Mouse (Mus musculus): ENCODE data around the gene Sprr2j-ps. TPM values are rescaled to one million over a fixed set of nuclear protein-coding genes. Genes with fewer than 3 reads are reported as not detected.
A peak's percentile ranks its signal among the peaks of the same experiment; 100 is the strongest.

The Sprr2j-ps gene
- polyA plus RNA-seq, 1 experiment: 0.16 TPM

GRCm38 (mm10) chr3:92432282-92432681 lies 14.4 kb downstream of the Sprr2j-ps start, which contains the start of gene Sprr2k:
TSS of gene Sprr2k (plus strand) at chr3:92432582.
- Histone ChIP-seq H3ac (ENCODE audit: control insufficient read depth, insufficient read length, low read depth) (no peak within 1 kb of the TSS), H3K36me3 (ENCODE audit: control insufficient read depth, insufficient read depth) (no peaks in the 10 kb centered on the region), H3K79me3 (ENCODE audit: low read depth) (no peaks in the 10 kb centered on the region), H3K27me3 (ENCODE audit: control insufficient read depth, insufficient read depth, insufficient read length) (no peaks in the 10 kb centered on the region), H3K79me2 (ENCODE audit: control insufficient read depth, insufficient read depth) (no peaks in the 10 kb centered on the region), H3K4me3 (ENCODE audit: insufficient read depth, poor library complexity, severe bottlenecking) (no peak within 1 kb of the TSS)
- TF ChIP-seq MYOD1 (IDR thresholded peaks at IDR 0.05; ENCODE audit: control insufficient read depth, insufficient read length, low read depth): no peak
- TF ChIP-seq USF1 (IDR thresholded peaks at IDR 0.05; ENCODE audit: low read depth): no peak
- TF ChIP-seq MYOG (IDR thresholded peaks at IDR 0.05; ENCODE audit: control insufficient read depth, extremely low read depth, insufficient read length): no peak
- TF ChIP-seq CTCF (IDR thresholded peaks at IDR 0.05; ENCODE audit: control insufficient read depth, insufficient read depth, insufficient read length): no peak
- TF ChIP-seq MAX (IDR thresholded peaks at IDR 0.05): no peak
- TF ChIP-seq FOSL1 (IDR thresholded peaks at IDR 0.05; ENCODE audit: insufficient read depth, low read length, poor library complexity, severe bottlenecking): no peak
- no peak for TF ChIP-seq CEBPB (IDR thresholded peaks at IDR 0.05; ENCODE audit: low read depth)

GRCm38 (mm10) chr3:92438689-92439088 lies 20.8 kb downstream of the Sprr2j-ps start, which contains the start of gene Sprr1b:
TSS of gene Sprr1b (minus strand) at chr3:92438789.
- TF ChIP-seq USF1 (IDR thresholded peaks at IDR 0.05; ENCODE audit: low read depth) (no peak), CEBPB (IDR thresholded peaks at IDR 0.05; ENCODE audit: low read depth) (no peak), MYOD1 (IDR thresholded peaks at IDR 0.05; ENCODE audit: control insufficient read depth, insufficient read length, low read depth) (no peak)
- H3K36me3 ChIP-seq (ENCODE audit: control insufficient read depth, insufficient read depth): no peaks in the 10 kb centered on the region
- no peak within 1 kb of the TSS for H3ac ChIP-seq (ENCODE audit: control insufficient read depth, insufficient read length, low read depth)
- no peaks in the 10 kb centered on the region for H3K27me3 ChIP-seq (ENCODE audit: control insufficient read depth, insufficient read depth, insufficient read length)
- no peaks in the 10 kb centered on the region for H3K79me2 ChIP-seq (ENCODE audit: control insufficient read depth, insufficient read depth)
- no peaks in the 10 kb centered on the region for H3K79me3 ChIP-seq (ENCODE audit: low read depth)
- no peak within 1 kb of the TSS for H3K4me3 ChIP-seq (ENCODE audit: insufficient read depth, poor library complexity, severe bottlenecking)

GRCm38 (mm10) chr3:92440177-92440576 lies 22.3 kb downstream of the Sprr2j-ps start:
- Histone ChIP-seq H3K27me3 (ENCODE audit: control insufficient read depth, insufficient read depth, insufficient read length) (no peaks in the 10 kb centered on the region), H3K36me3 (ENCODE audit: control insufficient read depth, insufficient read depth) (no peaks in the 10 kb centered on the region), H3K79me2 (ENCODE audit: control insufficient read depth, insufficient read depth) (no peaks in the 10 kb centered on the region), H3K4me3 (ENCODE audit: insufficient read depth, poor library complexity, severe bottlenecking) (no peak overlapping the region), H3ac (ENCODE audit: control insufficient read depth, insufficient read length, low read depth) (no peak overlapping the region), H3K79me3 (ENCODE audit: low read depth) (no peaks in the 10 kb centered on the region)
- TF ChIP-seq CEBPB (IDR thresholded peaks at IDR 0.05; ENCODE audit: low read depth) (peak; percentile 87), FOSL1 (IDR thresholded peaks at IDR 0.05; ENCODE audit: insufficient read depth, low read length, poor library complexity, severe bottlenecking) (no peak)

GRCm38 (mm10) chr3:92455151-92455550 lies 37.3 kb downstream of the Sprr2j-ps start:
- Histone ChIP-seq H3K79me2 (ENCODE audit: control insufficient read depth, insufficient read depth) (no peaks in the 10 kb centered on the region), H3K79me3 (ENCODE audit: low read depth) (no peaks in the 10 kb centered on the region), H3K36me3 (ENCODE audit: control insufficient read depth, insufficient read depth) (no peaks in the 10 kb centered on the region), H3ac (ENCODE audit: control insufficient read depth, insufficient read length, low read depth) (no peak overlapping the region), H3K4me3 (ENCODE audit: insufficient read depth, poor library complexity, severe bottlenecking) (no peak overlapping the region), H3K27me3 (ENCODE audit: control insufficient read depth, insufficient read depth, insufficient read length) (no peaks in the 10 kb centered on the region)
- TF ChIP-seq CEBPB (IDR thresholded peaks at IDR 0.05; ENCODE audit: low read depth) (no peak), MYOD1 (IDR thresholded peaks at IDR 0.05; ENCODE audit: control insufficient read depth, insufficient read length, low read depth) (no peak), USF1 (IDR thresholded peaks at IDR 0.05; ENCODE audit: low read depth) (no peak), CTCF (IDR thresholded peaks at IDR 0.05; ENCODE audit: control insufficient read depth, insufficient read depth, insufficient read length) (no peak), MYOG (IDR thresholded peaks at IDR 0.05; ENCODE audit: control insufficient read depth, extremely low read depth, insufficient read length) (no peak), FOSL1 (IDR thresholded peaks at IDR 0.05; ENCODE audit: insufficient read depth, low read length, poor library complexity, severe bottlenecking) (no peak), MAX (IDR thresholded peaks at IDR 0.05) (no peak)

- no peaks in the 10 kb centered on the region for H3K27me3 ChIP-seq (ENCODE audit: control insufficient read depth, insufficient read depth, insufficient read length)
- no peak for TF ChIP-seq CTCF (IDR thresholded peaks at IDR 0.05; ENCODE audit: control insufficient read depth, insufficient read depth, insufficient read length)
- TF ChIP-seq FOSL1 (IDR thresholded peaks at IDR 0.05; ENCODE audit: insufficient read depth, low read length, poor library complexity, severe bottlenecking): no peak
- no peak for TF ChIP-seq MYOG (IDR thresholded peaks at IDR 0.05; ENCODE audit: control insufficient read depth, extremely low read depth, insufficient read length)
- TF ChIP-seq CEBPB (IDR thresholded peaks at IDR 0.05; ENCODE audit: low read depth): no peak
- no peak for TF ChIP-seq MAX (IDR thresholded peaks at IDR 0.05)
- no peak for TF ChIP-seq USF1 (IDR thresholded peaks at IDR 0.05; ENCODE audit: low read depth)
- no peak for TF ChIP-seq MYOD1 (IDR thresholded peaks at IDR 0.05; ENCODE audit: control insufficient read depth, insufficient read length, low read depth)
- no peaks in the 10 kb centered on the region for H3K79me2 ChIP-seq (ENCODE audit: control insufficient read depth, insufficient read depth)
- H3K4me3 ChIP-seq (ENCODE audit: insufficient read depth, poor library complexity, severe bottlenecking): no peak within 1 kb of the TSS
- no peaks in the 10 kb centered on the region for H3K79me3 ChIP-seq (ENCODE audit: low read depth)
- no peaks in the 10 kb centered on the region for H3K36me3 ChIP-seq (ENCODE audit: control insufficient read depth, insufficient read depth)
- no peak within 1 kb of the TSS for H3ac ChIP-seq (ENCODE audit: control insufficient read depth, insufficient read length, low read depth)
Measured at GRCm38 (mm10) chr3:92458620-92459019, 40.7 kb downstream of the Sprr2j-ps start, which contains the start of gene Sprr3. TSS of gene Sprr3 (minus strand) at chr3:92458720.

- H3K27me3 ChIP-seq (ENCODE audit: control insufficient read depth, insufficient read depth, insufficient read length): no peaks in the 10 kb centered on the region
- TF ChIP-seq USF1 (IDR thresholded peaks at IDR 0.05; ENCODE audit: low read depth) (no peak), MYOD1 (IDR thresholded peaks at IDR 0.05; ENCODE audit: control insufficient read depth, insufficient read length, low read depth) (peak; percentile 49), MAX (IDR thresholded peaks at IDR 0.05) (no peak), CTCF (IDR thresholded peaks at IDR 0.05; ENCODE audit: control insufficient read depth, insufficient read depth, insufficient read length) (no peak), CEBPB (IDR thresholded peaks at IDR 0.05; ENCODE audit: low read depth) (peak; percentile 8), FOSL1 (IDR thresholded peaks at IDR 0.05; ENCODE audit: insufficient read depth, low read length, poor library complexity, severe bottlenecking) (no peak)
- no peak overlapping the region for H3K4me3 ChIP-seq (ENCODE audit: insufficient read depth, poor library complexity, severe bottlenecking)
Measured at GRCm38 (mm10) chr3:92466576-92466975, 48.7 kb downstream of the Sprr2j-ps start.

More at GRCm38 (mm10) chr3:92466576-92466975, 48.7 kb downstream of the Sprr2j-ps start:
- H3K36me3 ChIP-seq (ENCODE audit: control insufficient read depth, insufficient read depth): no peaks in the 10 kb centered on the region
- no peaks in the 10 kb centered on the region for H3K79me2 ChIP-seq (ENCODE audit: control insufficient read depth, insufficient read depth)
- no peaks in the 10 kb centered on the region for H3K79me3 ChIP-seq (ENCODE audit: low read depth)
- H3ac ChIP-seq (ENCODE audit: control insufficient read depth, insufficient read length, low read depth): no peak overlapping the region

All from C2C12 (cell line).